Mouse (Mus musculus): Measurements from ENCODE around the gene Pi16. TPM values are rescaled to one million over a fixed set of nuclear protein-coding genes. Genes with fewer than 3 reads are reported as not detected.

The Pi16 gene
- polyA plus RNA-seq, 1 experiment, result 4.7 TPM

DNA sequence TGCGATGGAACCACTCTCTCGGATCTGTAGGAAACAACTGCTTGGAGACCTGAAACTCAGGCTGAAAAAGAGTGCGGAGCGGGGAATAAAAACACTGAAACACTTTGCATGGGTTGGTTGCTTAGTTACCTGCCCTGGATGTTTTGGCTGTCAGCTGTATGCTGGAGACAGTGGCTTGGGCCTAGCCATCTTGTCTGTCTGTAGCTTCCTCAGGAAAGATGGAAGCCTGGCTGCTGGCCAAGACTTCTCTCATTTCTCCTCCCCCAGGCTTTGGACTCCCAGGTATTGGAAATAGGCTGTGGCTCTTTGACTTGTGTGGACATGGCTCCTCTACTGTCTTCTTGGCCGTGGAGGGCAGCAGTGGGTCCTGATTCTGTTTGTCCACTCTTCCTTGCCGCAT, 16.1 kb upstream of the Pi16 start:
- Histone ChIP-seq H3K9me3 (peaks cover 7% of the 10 kb centered on the region; the same call in 1 of the 2 replicates), H3K4me3 (replicated peaks) (no peak overlapping the region), H3K27me3 (replicated peaks) (no peaks in the 10 kb centered on the region), H3K36me3 (replicated peaks; ENCODE audit: low read length) (peaks cover 72% of the 10 kb centered on the region), H3K4me1 (peaks cover 48% of the 10 kb centered on the region)
- TF ChIP-seq GATA1 (IDR thresholded peaks at IDR 0.05; ENCODE audit: borderline replicate concordance, low read length) (no peak), FLI1 (IDR thresholded peaks at IDR 0.05; ENCODE audit: low read length) (no peak)

DNA sequence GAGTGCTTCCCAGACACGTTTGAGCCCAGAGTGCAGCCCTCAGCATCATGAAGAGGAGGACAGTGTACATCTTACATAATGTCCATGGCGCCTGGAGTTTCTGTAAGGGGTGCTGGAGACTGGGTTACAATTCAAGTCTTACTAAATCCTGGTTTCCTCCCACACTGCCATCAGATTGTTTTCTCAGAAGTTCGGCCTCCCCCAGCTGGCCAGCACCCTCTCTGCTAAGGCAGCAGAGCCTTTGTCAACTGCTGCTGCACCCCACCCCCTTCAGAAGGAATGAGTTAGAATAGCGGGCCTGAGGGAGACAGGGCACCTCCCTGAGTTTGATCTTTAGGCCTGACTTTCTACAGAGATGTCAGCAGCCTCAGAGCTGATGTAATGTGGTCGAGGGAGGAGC, 15.3 kb upstream of the Pi16 start:
- peaks cover 7% of the 10 kb centered on the region; the same call in 1 of the 2 replicates for H3K9me3 ChIP-seq
- peaks cover 65% of the 10 kb centered on the region for H3K36me3 ChIP-seq (replicated peaks; ENCODE audit: low read length)
- peaks cover 48% of the 10 kb centered on the region for H3K4me1 ChIP-seq
- no peaks in the 10 kb centered on the region for H3K27me3 ChIP-seq (replicated peaks)
- no peak for TF ChIP-seq GATA1 (IDR thresholded peaks at IDR 0.05; ENCODE audit: borderline replicate concordance, low read length)
- no peak for TF ChIP-seq FLI1 (IDR thresholded peaks at IDR 0.05; ENCODE audit: low read length)
- H3K4me3 ChIP-seq (replicated peaks), result no peak overlapping the region

DNA sequence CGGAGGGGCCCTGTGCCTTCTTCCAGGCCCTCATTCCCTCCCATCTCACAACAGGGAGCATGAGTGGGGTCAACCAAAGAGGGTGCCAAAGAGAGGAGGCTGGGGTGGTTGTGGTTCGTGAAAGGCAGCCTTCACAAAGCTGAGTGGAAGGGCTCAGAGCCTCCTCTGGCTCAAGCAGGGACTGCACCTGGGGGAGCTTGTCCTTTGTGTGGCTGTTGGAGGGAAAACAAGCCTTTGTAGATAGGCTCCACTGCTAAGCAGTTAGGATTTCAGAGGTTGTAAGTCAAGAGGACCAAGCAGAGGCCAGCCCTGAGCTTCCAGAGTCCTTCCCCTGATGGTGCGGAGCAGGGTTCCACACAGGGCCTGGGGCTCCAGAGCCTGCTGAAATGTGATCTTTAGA, 14.4 kb upstream of the Pi16 start:
- TF ChIP-seq GATA1 (IDR thresholded peaks at IDR 0.05; ENCODE audit: borderline replicate concordance, low read length) (no peak), FLI1 (IDR thresholded peaks at IDR 0.05; ENCODE audit: low read length) (no peak)
- Histone ChIP-seq H3K36me3 (replicated peaks; ENCODE audit: low read length) (peaks cover 60% of the 10 kb centered on the region), H3K4me3 (replicated peaks) (no peak overlapping the region), H3K27me3 (replicated peaks) (peaks cover 2% of the 10 kb centered on the region), H3K9me3 (peaks cover 7% of the 10 kb centered on the region; the same call in 1 of the 2 replicates), H3K4me1 (peaks cover 50% of the 10 kb centered on the region)

DNA sequence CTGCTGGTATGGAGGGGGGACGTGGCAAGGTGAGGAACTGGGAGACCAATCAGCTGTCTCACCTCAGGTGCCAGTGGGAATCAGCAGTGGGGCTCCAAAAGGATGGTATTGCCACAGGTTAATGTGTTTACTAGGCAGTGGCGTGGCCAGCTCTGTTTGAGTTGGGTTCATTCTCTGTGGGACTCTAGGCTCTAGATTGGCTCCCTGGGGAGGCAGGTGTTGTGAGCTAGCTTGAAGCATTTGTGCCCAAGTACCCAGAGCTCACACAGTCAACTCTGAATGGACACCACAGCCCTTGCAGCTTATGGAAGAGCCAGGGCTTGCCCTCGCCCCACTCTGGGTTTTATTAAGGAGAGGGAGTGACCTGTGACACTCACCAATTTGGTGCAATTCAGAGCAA, 13.6 kb upstream of the Pi16 start:
- TF ChIP-seq GATA1 (IDR thresholded peaks at IDR 0.05; ENCODE audit: borderline replicate concordance, low read length), result no peak
- no peak for TF ChIP-seq FLI1 (IDR thresholded peaks at IDR 0.05; ENCODE audit: low read length)
- H3K9me3 ChIP-seq, result peaks cover 7% of the 10 kb centered on the region; the same call in 1 of the 2 replicates
- peaks cover 2% of the 10 kb centered on the region for H3K27me3 ChIP-seq (replicated peaks)
- peaks cover 53% of the 10 kb centered on the region for H3K36me3 ChIP-seq (replicated peaks; ENCODE audit: low read length)
- H3K4me1 ChIP-seq, result peaks cover 50% of the 10 kb centered on the region
- H3K4me3 ChIP-seq (replicated peaks), result peak overlapping the region; percentile 23

DNA sequence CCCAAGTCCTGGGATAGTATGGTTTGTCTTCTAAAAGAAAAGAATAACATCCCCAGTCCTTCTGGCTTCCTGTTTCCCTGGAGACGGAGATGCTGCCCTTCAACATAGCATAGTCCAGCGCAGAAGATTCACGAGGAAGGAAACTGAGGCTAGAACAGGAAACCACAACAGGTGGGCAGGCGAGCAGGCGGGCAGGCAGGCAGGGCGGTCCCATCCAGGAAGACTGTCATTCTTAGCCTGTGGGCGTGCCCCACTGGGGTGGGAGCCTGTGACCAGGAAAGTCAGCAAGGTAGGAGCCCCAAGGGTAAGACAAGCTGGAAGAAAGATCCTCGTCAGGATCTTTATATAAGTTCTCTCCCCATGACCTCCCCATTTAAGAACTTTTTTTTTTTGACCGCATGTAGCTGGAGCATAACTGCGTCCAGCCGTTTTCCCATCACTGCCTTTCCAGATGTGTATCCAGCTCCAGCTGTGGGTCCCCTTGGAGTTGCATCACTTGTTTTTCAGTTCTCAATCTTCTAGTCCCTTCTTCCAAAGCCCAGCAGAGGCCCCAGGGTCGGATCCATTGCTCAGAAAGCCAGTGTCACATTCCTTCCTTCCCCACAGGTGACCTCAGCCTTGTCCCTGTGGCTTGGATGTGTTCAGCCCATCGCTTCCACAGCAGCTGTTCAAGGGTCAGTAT, 13.0 kb upstream of the Pi16 start:
- H3K4me1 ChIP-seq, result peaks cover 50% of the 10 kb centered on the region
- H3K4me3 ChIP-seq (replicated peaks), result no peak overlapping the region
- peaks cover 46% of the 10 kb centered on the region for H3K36me3 ChIP-seq (replicated peaks; ENCODE audit: low read length)

DNA sequence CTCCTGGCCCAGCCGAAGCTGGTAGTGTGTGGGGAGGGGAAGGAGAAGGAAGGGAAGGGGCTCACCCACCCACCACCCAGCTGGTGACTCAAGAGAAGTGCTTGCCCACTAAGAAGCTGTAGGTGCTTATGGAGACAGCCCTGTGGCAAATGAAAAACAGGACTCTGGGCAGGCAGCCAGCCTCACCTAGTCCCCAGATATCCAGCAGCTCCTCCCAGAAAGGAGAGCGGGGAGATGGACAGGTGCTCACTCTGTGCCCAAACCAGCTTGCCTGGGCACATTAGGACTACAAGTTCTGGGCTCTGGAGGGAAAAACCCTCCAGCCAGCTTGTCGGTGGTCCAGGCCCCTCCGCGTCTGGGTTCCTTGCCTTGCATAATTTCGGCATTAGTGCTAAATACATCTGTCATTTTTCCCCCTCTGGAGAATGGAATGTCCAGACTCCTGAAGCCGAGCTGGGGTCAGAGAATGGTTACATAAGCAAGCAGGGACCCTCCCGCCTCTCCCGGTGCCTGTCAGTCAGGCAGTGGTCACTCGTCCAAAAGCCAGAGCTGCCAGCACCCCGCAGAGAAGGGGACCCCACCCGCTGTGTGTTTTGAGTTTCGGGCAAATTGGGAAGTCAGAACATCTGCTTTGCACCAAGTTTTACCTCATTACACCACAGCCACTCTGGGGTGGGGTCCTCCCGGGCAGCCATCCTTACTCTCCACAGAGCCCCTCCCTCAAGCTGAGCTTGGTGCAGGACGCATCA, 12.2 kb upstream of the Pi16 start:
- TF ChIP-seq FLI1 (IDR thresholded peaks at IDR 0.05; ENCODE audit: low read length), result no peak
- no peak for TF ChIP-seq GATA1 (IDR thresholded peaks at IDR 0.05; ENCODE audit: borderline replicate concordance, low read length)
- Histone ChIP-seq H3K4me1 (peaks cover 54% of the 10 kb centered on the region), H3K4me3 (replicated peaks) (no peak overlapping the region)

More for the DNA sequence above, 13.0 kb upstream of the Pi16 start:
- peaks cover 7% of the 10 kb centered on the region; the same call in 1 of the 2 replicates for H3K9me3 ChIP-seq
- peaks cover 2% of the 10 kb centered on the region for H3K27me3 ChIP-seq (replicated peaks)
- no peak for TF ChIP-seq FLI1 (IDR thresholded peaks at IDR 0.05; ENCODE audit: low read length)
- TF ChIP-seq GATA1 (IDR thresholded peaks at IDR 0.05; ENCODE audit: borderline replicate concordance, low read length), result no peak

DNA sequence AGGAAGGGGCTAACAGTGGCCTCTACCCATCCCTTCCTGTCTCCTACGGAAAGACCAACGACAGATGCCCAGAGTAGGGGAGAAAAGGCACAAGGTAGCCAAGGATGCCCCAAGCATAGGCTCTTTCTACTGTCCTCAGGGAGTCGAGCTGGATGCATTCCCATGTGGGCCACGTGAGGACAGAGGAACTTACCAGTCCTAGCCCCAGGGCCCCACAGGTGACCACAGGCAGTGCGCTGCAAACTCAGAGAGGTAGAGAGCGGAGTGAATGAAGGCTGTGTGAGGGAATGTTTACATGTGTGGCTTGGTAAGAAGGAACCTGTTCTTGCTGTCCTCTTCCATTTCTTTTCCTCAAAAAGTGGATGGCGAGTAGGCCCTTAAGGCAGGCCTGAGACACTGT, 11.6 kb upstream of the Pi16 start:
- TF ChIP-seq GATA1 (IDR thresholded peaks at IDR 0.05; ENCODE audit: borderline replicate concordance, low read length) (no peak), FLI1 (IDR thresholded peaks at IDR 0.05; ENCODE audit: low read length) (no peak)
- Histone ChIP-seq H3K27me3 (replicated peaks) (peaks cover 2% of the 10 kb centered on the region), H3K4me3 (replicated peaks) (no peak overlapping the region), H3K4me1 (peaks cover 56% of the 10 kb centered on the region), H3K36me3 (replicated peaks; ENCODE audit: low read length) (peaks cover 34% of the 10 kb centered on the region), H3K9me3 (no peaks in the 10 kb centered on the region)

More for the DNA sequence above, 12.2 kb upstream of the Pi16 start:
- H3K27me3 ChIP-seq (replicated peaks), result peaks cover 2% of the 10 kb centered on the region
- peaks cover under 1% of the 10 kb centered on the region; the same call in 1 of the 2 replicates for H3K9me3 ChIP-seq
- H3K36me3 ChIP-seq (replicated peaks; ENCODE audit: low read length), result peaks cover 39% of the 10 kb centered on the region

DNA sequence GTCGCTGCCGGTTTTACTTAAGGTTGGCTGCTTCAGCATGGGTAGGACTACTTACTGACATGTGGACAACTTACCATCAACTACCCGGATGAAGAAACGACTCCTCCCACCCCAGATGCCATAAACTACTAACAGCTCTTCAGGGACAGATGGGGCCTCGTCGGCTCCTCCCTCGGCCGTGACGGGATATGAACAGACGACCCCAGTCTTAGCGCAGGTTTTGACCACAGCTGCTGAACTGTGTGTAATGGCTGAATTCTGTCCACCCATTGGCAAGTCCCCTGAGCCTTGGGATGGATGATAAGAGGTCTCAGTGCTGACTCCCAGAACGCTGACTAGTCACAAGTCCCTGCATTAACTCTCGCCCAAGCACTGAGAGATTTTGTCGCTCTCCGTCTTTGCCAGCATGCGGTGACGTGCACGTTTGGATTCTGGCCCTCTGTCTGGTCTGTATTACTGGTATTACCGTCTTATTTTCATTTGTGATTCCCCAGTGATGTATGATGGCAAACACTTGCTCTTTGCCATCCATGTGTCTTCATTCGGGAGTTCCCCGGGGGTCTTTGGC, 7.3 kb upstream of the Pi16 start:
- TF ChIP-seq GATA1 (IDR thresholded peaks at IDR 0.05; ENCODE audit: borderline replicate concordance, low read length), result no peak
- TF ChIP-seq FLI1 (IDR thresholded peaks at IDR 0.05; ENCODE audit: low read length), result no peak
- Histone ChIP-seq H3K36me3 (replicated peaks; ENCODE audit: low read length) (peaks cover 7% of the 10 kb centered on the region), H3K9me3 (peaks cover 5% of the 10 kb centered on the region), H3K4me3 (replicated peaks) (no peak overlapping the region), H3K4me1 (peaks cover 20% of the 10 kb centered on the region), H3K27me3 (replicated peaks) (peaks cover 4% of the 10 kb centered on the region)

DNA sequence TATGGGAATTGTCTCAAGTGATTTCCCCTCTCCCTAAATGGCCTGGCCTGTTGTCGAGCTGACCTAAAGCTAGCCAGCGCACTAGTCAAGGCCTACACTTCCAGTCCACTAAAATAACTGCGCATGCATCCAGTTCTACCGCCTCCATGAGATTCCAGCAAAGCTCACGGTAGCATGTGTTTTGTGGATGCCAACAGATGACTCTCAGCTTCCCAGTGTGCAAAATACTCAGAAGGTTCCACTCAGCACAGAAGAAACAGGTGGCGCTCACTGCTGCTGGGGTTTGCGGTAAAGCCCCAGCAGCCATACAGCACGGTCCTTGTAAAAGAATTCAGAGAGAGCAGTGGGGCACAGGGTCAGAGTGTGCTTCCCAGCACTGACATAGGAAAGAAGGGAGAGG, 5.9 kb upstream of the Pi16 start:
- Histone ChIP-seq H3K9me3 (peaks cover 5% of the 10 kb centered on the region), H3K4me3 (replicated peaks) (no peak overlapping the region), H3K27me3 (replicated peaks) (peaks cover 4% of the 10 kb centered on the region), H3K4me1 (peaks cover 26% of the 10 kb centered on the region), H3K36me3 (replicated peaks; ENCODE audit: low read length) (peaks cover 7% of the 10 kb centered on the region)
- no peak for TF ChIP-seq GATA1 (IDR thresholded peaks at IDR 0.05; ENCODE audit: borderline replicate concordance, low read length)
- TF ChIP-seq FLI1 (IDR thresholded peaks at IDR 0.05; ENCODE audit: low read length), result no peak

DNA sequence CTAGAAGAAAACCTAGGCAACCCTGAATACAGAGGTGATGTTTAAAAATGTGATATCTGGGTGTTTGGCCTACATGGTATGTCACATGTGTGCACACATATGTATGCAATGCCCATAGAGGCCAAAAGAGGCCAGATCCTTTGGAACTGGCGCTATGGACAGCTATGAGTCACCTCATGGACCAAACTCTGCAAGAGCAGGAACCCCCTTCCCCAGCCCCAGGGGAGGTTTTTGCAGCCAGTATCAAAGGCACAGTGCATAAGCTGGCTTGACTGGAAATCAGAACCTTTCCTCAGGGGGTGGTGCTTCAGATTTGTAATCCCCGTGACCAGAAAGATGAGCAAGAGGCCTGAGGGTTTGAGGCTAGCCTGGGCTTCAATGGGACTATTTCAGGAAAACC, 5.4 kb upstream of the Pi16 start:
- Histone ChIP-seq H3K27me3 (replicated peaks) (peaks cover 4% of the 10 kb centered on the region), H3K4me1 (peaks cover 30% of the 10 kb centered on the region), H3K4me3 (replicated peaks) (no peak overlapping the region), H3K9me3 (peaks cover 5% of the 10 kb centered on the region), H3K36me3 (replicated peaks; ENCODE audit: low read length) (peaks cover 7% of the 10 kb centered on the region)
- TF ChIP-seq FLI1 (IDR thresholded peaks at IDR 0.05; ENCODE audit: low read length) (no peak), GATA1 (IDR thresholded peaks at IDR 0.05; ENCODE audit: borderline replicate concordance, low read length) (no peak)

Measured in megakaryocyte, embryonic 14.5 days (primary cell).